Mouse (Mus musculus) lung, postnatal 0 days (tissue): ENCODE measurements around the gene Add1.

Source experiments
- CTCF ChIP-seq: IDR thresholded peaks from 2 replicates; pipeline ENCODE4 v1.5.1; 2016; ENCODE audit warnings: antibody characterized with exemption, mild to moderate bottlenecking
- EP300 ChIP-seq: IDR thresholded peaks from 2 replicates; pipeline ENCODE4 v1.6.1; 2016; ENCODE audit warnings: antibody characterized with exemption, mild to moderate bottlenecking, control low read depth

DNA sequence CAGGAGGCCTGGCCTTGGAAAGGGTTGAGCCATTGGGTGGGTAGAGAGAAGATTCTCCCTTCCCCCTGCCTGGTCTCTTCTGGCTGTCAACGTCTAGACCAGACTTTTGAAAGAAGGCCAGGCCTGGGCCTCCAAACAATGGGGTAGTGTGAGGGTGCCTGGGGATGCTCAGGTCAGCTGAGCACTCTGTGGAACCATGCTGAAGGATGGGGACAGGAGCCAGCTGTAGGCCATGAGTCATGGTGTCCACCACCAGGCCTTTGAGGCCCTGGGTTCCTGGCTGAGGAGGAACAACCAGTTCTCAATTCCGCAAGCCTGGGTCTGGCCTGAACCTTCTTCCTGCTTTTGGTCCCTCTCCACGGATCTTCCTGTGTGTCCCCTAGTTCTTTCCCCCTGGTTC lies 39.6 kb upstream of the Add1 start:
- TF ChIP-seq EP300 (no peak), CTCF (no peak)
